Mouse (Mus musculus) C2C12 (cell line): ENCODE results near the gene Lima1. TPM values are rescaled to one million over a fixed set of nuclear protein-coding genes. Genes with fewer than 3 reads are reported as not detected.
A peak's percentile ranks its signal among the peaks of the same experiment; 100 is the strongest.

Source experiments
- H3K27me3 ChIP-seq: one replicate; pipeline ENCODE4 v1.6.1; 2011; ENCODE audit not compliant: control insufficient read depth, insufficient read depth, insufficient read length
- H3K36me3 ChIP-seq: one replicate; pipeline ENCODE4 v1.6.1; 2011; ENCODE audit not compliant: control insufficient read depth, insufficient read depth
- H3K4me3 ChIP-seq: one replicate; pipeline ENCODE4 v1.5.1; 2011; ENCODE audit warnings: mild to moderate bottlenecking, control low read depth; ENCODE audit not compliant: poor library complexity, insufficient read depth, severe bottlenecking
- H3K79me2 ChIP-seq: one replicate; pipeline ENCODE4 v1.6.1; 2011; ENCODE audit not compliant: control insufficient read depth, insufficient read depth
- H3K79me3 ChIP-seq: one replicate; pipeline ENCODE4 v1.6.1; 2011; ENCODE audit warnings: low read depth, control low read depth
- H3ac ChIP-seq: one replicate; pipeline ENCODE3; 2011; ENCODE audit warnings: low read depth; ENCODE audit not compliant: control insufficient read depth, insufficient read length
- CEBPB ChIP-seq: IDR thresholded peaks from one replicate; pipeline ENCODE4 v1.6.1; 2011; ENCODE audit warnings: low read depth, mild to moderate bottlenecking, control low read depth, moderate library complexity
- CTCF ChIP-seq: IDR thresholded peaks from one replicate; pipeline ENCODE4 v1.5.1; 2011; ENCODE audit not compliant: control insufficient read depth, insufficient read depth, insufficient read length
- FOSL1 ChIP-seq: IDR thresholded peaks from one replicate; pipeline ENCODE4 v1.8.0; 2011; ENCODE audit warnings: mild to moderate bottlenecking, low read length; ENCODE audit not compliant: poor library complexity, insufficient read depth, severe bottlenecking
- MAX ChIP-seq: IDR thresholded peaks from one replicate; pipeline ENCODE4 v1.6.1; 2011; ENCODE audit warnings: mild to moderate bottlenecking, control low read depth
- MYOD1 ChIP-seq: IDR thresholded peaks from one replicate; pipeline ENCODE4 v1.6.1; 2011; ENCODE audit warnings: low read depth; ENCODE audit not compliant: control insufficient read depth, insufficient read length
- MYOG ChIP-seq: IDR thresholded peaks from one replicate; pipeline ENCODE4 v1.6.1; 2011; ENCODE audit not compliant: control insufficient read depth, insufficient read length; ENCODE audit errors: extremely low read depth
- USF1 ChIP-seq: IDR thresholded peaks from one replicate; pipeline ENCODE4 v1.6.1; 2011; ENCODE audit warnings: low read depth, mild to moderate bottlenecking, control low read depth, moderate library complexity
- polyA plus RNA-seq: library from polyadenylated mRNA; unstranded; fragments of >200 nt; fragmentation: generic; extraction: Trizol; gene quantifications from one replicate; pipeline ENCODE4 v1.2.1, GENCODE M21; 2012; ENCODE audit warnings: missing spikeins

The Lima1 gene
- polyA plus RNA-seq, 1 experiment: 130 TPM

- Histone ChIP-seq H3K27me3 (no peaks in the 10 kb centered on the region), H3K36me3 (no peaks in the 10 kb centered on the region), H3K79me2 (no peaks in the 10 kb centered on the region), H3K4me3 (no peak overlapping the region), H3K79me3 (no peaks in the 10 kb centered on the region), H3ac (no peak overlapping the region)
- no peak for TF ChIP-seq MAX
- no peak for TF ChIP-seq FOSL1
- no peak for TF ChIP-seq MYOG
- no peak for TF ChIP-seq CEBPB
- TF ChIP-seq CTCF: no peak
- TF ChIP-seq USF1: no peak
- no peak for TF ChIP-seq MYOD1
Observed at GRCm38 (mm10) chr15:99855119-99855518, 20.1 kb downstream of the Lima1 start.

GRCm38 (mm10) chr15:99852606-99853237 is 22.5 kb downstream of the Lima1 start:
- no peak overlapping the region for H3ac ChIP-seq
- no peaks in the 10 kb centered on the region for H3K36me3 ChIP-seq
- no peaks in the 10 kb centered on the region for H3K79me2 ChIP-seq
- no peak overlapping the region for H3K4me3 ChIP-seq
- no peak for TF ChIP-seq USF1
- no peak for TF ChIP-seq CEBPB
- no peak for TF ChIP-seq CTCF
- no peak for TF ChIP-seq MYOG
- no peak for TF ChIP-seq MAX
- no peak for TF ChIP-seq MYOD1
- TF ChIP-seq FOSL1: no peak
- H3K79me3 ChIP-seq: no peaks in the 10 kb centered on the region
- H3K27me3 ChIP-seq: no peaks in the 10 kb centered on the region

GRCm38 (mm10) chr15:99850265-99850664 is 25.0 kb downstream of the Lima1 start:
- H3K27me3 ChIP-seq: no peaks in the 10 kb centered on the region
- TF ChIP-seq CEBPB: peak; percentile 87
- peak; percentile 95 for TF ChIP-seq USF1
- TF ChIP-seq MYOD1: peak; percentile 82
- peak; percentile 50 for TF ChIP-seq FOSL1
- TF ChIP-seq CTCF: no peak
- peak; percentile 66 for TF ChIP-seq MAX
- no peak for TF ChIP-seq MYOG
- H3K4me3 ChIP-seq: no peak overlapping the region
- H3K79me2 ChIP-seq: no peaks in the 10 kb centered on the region
- no peaks in the 10 kb centered on the region for H3K79me3 ChIP-seq
- no peaks in the 10 kb centered on the region for H3K36me3 ChIP-seq
- no peak overlapping the region for H3ac ChIP-seq

- TF ChIP-seq MYOG (no peak), CTCF (no peak), MYOD1 (peak; percentile 54)
- no peak overlapping the region for H3ac ChIP-seq
- no peaks in the 10 kb centered on the region for H3K27me3 ChIP-seq
- H3K36me3 ChIP-seq: no peaks in the 10 kb centered on the region
- H3K4me3 ChIP-seq: no peak overlapping the region
- no peaks in the 10 kb centered on the region for H3K79me2 ChIP-seq
- H3K79me3 ChIP-seq: no peaks in the 10 kb centered on the region
Observed at GRCm38 (mm10) chr15:99847937-99848336, 27.3 kb downstream of the Lima1 start.

- Histone ChIP-seq H3K79me3 (no peaks in the 10 kb centered on the region), H3K27me3 (no peaks in the 10 kb centered on the region), H3K79me2 (no peaks in the 10 kb centered on the region), H3K4me3 (no peak overlapping the region), H3K36me3 (no peaks in the 10 kb centered on the region), H3ac (peak overlapping the region; percentile 24)
- TF ChIP-seq MAX: peak; percentile 74
- no peak for TF ChIP-seq CEBPB
Observed at GRCm38 (mm10) chr15:99847207-99847881, 27.9 kb downstream of the Lima1 start.

GRCm38 (mm10) chr15:99846633-99847032 is 28.6 kb downstream of the Lima1 start:
- Histone ChIP-seq H3K4me3 (no peak overlapping the region), H3ac (peak overlapping the region; percentile 3), H3K79me2 (no peaks in the 10 kb centered on the region), H3K36me3 (no peaks in the 10 kb centered on the region), H3K27me3 (no peaks in the 10 kb centered on the region), H3K79me3 (no peaks in the 10 kb centered on the region)
- TF ChIP-seq MYOD1: peak; percentile 20
- no peak for TF ChIP-seq FOSL1
- no peak for TF ChIP-seq CTCF
- no peak for TF ChIP-seq MYOG
